Mouse (Mus musculus) heart, postnatal 25 days (tissue): ENCODE measurements around the gene Slc30a9. TPM values are rescaled to one million over a fixed set of nuclear protein-coding genes. Genes with fewer than 3 reads are reported as not detected.

ENCODE experiments used
- DNase-seq: peaks from one replicate; pipeline ENCODE4 v3.0.0; 2022; ENCODE audit warnings: low spot score
- intact Hi-C: fragments of 180-260 bp; cut with DNase I; formaldehyde crosslinking; loops from one replicate; pipeline ENCODE4 v1.15.1; 2025
- total RNA-seq, 2 experiments: library from RNA; stranded (reverse); gene quantifications; 2 replicates each; pipeline ENCODE4 v1.2.3; 2021

Slc30a9 gene
- total RNA-seq, 2 experiments from 2014 or later = 162 to 165 TPM

DNA sequence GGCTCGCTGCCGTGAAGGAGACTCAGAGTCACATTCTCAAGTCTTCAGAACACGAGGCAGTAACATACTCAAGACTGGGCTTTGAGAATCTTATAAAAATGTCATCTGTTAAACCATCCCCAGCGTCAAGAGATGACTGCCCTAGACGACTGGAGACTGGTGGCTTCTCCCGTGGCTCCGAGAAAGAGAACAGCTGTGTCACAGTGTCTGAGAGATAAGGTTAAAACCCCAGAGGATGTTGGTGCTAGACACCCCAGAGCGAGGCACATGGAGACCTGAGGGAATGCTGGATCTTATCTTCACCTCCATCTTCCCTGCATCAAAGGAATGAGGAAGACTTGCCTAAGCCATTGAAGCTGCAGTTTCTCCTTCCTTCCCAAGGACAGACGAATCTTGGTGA lies 98.2 kb downstream of the Slc30a9 start:
- intact Hi-C loops = no loop called here
- DNase-seq = no peak

Other genes starting within 250 kb of the Slc30a9 start
- gene Phox2b, start 207.7 kb upstream of the Slc30a9 start, total RNA-seq = not detected
- 10 to 100 TPM; 47.2 to 52.3 TPM for gene Tmem33, start 46.4 kb upstream of the Slc30a9 start, total RNA-seq
- 1 to 10 TPM; 2.3 TPM for gene Bend4, start 121.4 kb downstream of the Slc30a9 start, total RNA-seq